Mouse (Mus musculus) urinary bladder, postnatal 4 days (tissue): ENCODE measurements around the gene Vmn1r213.

ENCODE experiments used
- DNase-seq, 2 experiments: peaks; one replicate each; pipeline ENCODE4 v3.0.0; 2021 to 2022; ENCODE audit warnings: low spot score in 2 of 2

Gene Vmn1r213

DNA sequence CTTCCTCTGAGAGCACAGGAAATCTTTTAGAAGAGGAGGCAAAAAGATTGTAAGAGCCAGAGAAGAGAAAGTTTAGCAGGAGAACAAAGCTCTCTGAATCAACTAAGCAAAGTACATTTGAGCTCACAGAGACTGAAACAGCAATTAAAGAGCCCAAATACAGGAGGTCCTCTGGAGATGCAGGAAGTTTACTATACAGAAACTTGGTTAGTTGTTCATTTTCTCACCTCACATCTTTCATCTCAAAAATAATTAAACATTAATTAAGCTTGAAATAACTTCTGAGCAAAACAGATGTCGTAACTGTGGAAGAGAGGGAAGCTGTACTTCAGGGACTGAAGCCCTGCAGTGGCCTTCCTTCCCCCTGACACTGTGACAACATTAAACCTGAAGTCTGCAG lies at the start of gene Vmn1r213:
Gene Vmn1r213, plus strand, starts transcription at position 301 of the 400 bp plus-strand sequence.
- no peak for DNase-seq

GRCm38 (mm10) chr13:22990214-22990891 lies 17.1 kb upstream of the Vmn1r213 start:
- no peak for DNase-seq

DNA sequence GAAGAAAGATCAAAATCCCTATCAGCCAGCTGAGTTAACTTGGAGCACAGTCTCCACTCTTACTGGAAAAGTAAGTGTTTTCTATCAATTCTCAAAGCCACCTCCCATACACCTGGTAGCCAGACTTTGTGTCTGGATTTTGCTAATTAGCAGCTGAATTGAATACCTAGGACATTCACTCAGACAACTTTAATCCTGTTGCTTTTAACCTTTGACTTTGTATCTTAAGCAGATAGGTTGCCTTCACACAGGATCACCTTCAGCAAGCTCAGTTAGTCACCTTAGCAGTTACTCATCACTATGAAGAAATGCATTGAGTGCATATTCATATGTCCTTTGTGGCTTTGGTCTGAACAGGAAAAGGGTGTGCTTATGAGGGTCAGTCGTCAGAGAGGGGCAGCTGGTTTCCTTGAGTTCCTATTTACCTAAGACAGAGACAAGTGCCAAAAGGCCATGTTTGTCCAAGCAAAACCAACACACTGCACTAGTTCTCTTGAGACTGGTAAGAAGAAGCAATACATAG lies 15.2 kb upstream of the Vmn1r213 start:
- DNase-seq = no peak

DNA sequence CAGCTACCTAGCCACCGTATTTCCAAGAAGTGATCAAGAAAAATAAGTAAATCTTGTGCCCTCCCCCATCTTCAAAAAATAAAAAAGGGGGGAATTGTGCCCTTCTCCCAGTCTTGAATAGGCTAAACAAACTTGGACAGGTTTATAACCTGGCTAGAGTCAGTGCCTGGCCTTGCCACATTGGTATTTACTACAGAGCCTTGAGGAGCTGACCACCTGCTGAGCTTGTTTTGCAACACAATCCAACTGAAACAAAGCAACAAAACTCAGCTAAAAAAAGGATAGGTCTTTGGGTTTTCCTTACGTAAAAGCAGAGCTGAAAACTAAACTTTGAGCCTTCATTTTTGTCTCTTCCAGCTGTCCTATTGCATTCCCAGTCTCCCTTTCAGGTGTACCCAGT lies 14.7 kb upstream of the Vmn1r213 start:
- DNase-seq = no peak

GRCm38 (mm10) chr13:23018158-23018557 lies 10.7 kb downstream of the Vmn1r213 start:
- DNase-seq = no peak

- DNase-seq = no peak
Measured at GRCm38 (mm10) chr13:23024812-23025211, 17.4 kb downstream of the Vmn1r213 start.

DNA sequence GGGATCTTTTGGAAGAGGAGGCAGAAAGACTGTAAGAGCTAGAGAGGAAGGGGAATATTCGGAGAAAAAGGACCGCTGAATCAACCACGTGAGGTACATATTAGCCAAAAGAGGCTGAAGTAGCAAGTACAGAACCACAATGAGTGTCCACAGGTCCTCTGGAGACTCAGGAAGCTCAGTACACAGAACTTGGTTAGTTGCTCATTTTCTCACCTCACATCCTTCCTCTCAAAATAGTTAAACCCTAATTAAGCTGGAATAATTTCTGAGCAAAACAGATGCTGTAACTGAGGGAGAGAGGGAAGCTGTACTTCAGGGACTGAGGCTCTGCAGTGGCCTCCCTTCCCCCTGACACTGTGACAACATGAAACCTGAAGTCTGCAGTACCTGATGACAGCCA lies 22.7 kb downstream of the Vmn1r213 start, which contains the start of gene Vmn1r214:
Gene Vmn1r214, plus strand, starts transcription at position 301 of the 400 bp plus-strand sequence.
- no peak for DNase-seq

DNA sequence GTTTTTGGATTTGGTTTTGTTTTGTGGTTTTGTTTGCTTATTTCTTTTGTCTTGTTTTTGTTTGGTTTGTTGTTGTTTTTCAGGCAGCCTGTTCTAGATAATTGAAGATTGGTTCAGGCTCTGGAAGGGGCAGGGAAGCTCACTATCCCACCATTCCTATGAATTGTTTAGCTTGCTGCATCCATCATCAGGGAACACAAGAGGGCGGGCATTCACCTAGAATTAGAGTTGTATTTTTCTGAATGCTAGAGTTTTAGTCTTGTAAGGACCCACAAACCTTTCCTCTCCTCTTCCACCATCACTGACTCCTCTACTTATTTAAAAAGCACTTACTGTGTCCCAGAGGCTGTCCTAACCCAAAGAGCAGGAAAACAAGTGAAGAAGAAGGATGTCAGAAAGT lies 50.3 kb downstream of the Vmn1r213 start:
- no peak for DNase-seq
